Mouse (Mus musculus) intestine, embryonic 15.5 days (tissue): ENCODE data around the gene Dgat2. TPM values are rescaled to one million over a fixed set of nuclear protein-coding genes. Genes with fewer than 3 reads are reported as not detected.
A peak's percentile ranks its signal among the peaks of the same experiment; 100 is the strongest.

Experiments used
- ATAC-seq: fragments of 200-750 bp; cut with Nextera tagmentation; 2 replicates; pipeline ENCODE4 v1.8.0; 2017; ENCODE audit warnings: moderate TSS enrichment, moderate library complexity
- H3K27ac ChIP-seq: fragments of 300-500 bp; sonication (generic); 2 replicates; pipeline ENCODE4 v1.5.1; 2015; ENCODE audit warnings: mild to moderate bottlenecking, inconsistent platforms
- H3K27me3 ChIP-seq: fragments of 300-500 bp; sonication (generic); replicated peaks from 2 replicates; pipeline ENCODE4 v1.6.1; 2015; ENCODE audit warnings: inconsistent platforms
- H3K36me3 ChIP-seq: fragments of 300-500 bp; sonication (generic); 2 replicates; pipeline ENCODE4 v1.6.1; 2015; ENCODE audit warnings: inconsistent platforms
- H3K4me1 ChIP-seq: fragments of 300-500 bp; sonication (generic); replicated peaks from 2 replicates; pipeline ENCODE4 v1.6.1; 2015; ENCODE audit warnings: inconsistent platforms
- H3K4me2 ChIP-seq: fragments of 300-500 bp; sonication (generic); replicated peaks from 2 replicates; pipeline ENCODE4 v1.6.1; 2015; ENCODE audit warnings: mild to moderate bottlenecking, inconsistent platforms
- H3K4me3 ChIP-seq: fragments of 300-500 bp; sonication (generic); replicated peaks from 2 replicates; pipeline ENCODE4 v1.5.1; 2015; ENCODE audit warnings: inconsistent platforms
- H3K9ac ChIP-seq: fragments of 300-500 bp; sonication (generic); 2 replicates; pipeline ENCODE4 v1.6.1; 2015; ENCODE audit warnings: inconsistent platforms
- H3K9me3 ChIP-seq: fragments of 300-500 bp; sonication (generic); 2 replicates; pipeline ENCODE4 v1.6.1; 2016; ENCODE audit warnings: inconsistent platforms
- WGBS: fragments of 180-500 bp; shearing (Covaris S2); methylation state at CpG from one replicate; pipeline ENCODE4 v1.1.7; 2015; 5-methylcytosine and 5-hydroxymethylcytosine counted together
- polyA plus RNA-seq: library from polyadenylated mRNA; unstranded; fragments of >200 nt; fragmentation: Nextera tagmentation; extraction: Ambion mirVana; gene quantifications from 2 replicates; pipeline ENCODE4 v1.2.1, GENCODE M21; 2015

Dgat2 gene
- polyA plus RNA-seq, 1 experiment from 2014 or later, result 176 TPM

DNA sequence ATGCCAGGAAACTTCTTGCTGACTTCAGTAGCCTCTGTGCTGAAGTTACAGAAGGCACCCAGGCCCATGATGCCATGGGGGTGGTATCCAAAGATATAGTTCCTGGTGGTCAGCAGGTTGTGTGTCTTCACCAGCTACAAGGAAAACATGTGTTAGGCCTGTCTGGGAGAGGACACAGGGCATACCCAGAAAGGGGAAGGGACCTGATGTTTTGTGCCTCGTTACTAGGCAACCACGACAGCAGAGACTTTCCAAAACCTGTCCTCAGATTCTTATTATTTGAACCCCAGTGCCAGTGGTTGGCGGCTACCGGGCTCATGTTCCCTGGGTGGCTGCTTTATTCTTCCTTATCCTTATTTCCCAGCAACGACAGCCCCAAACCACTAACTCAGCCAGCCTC is 23.6 kb downstream of the Dgat2 start:
- no peaks in the 10 kb centered on the region for H3K27me3 ChIP-seq
- H3K4me1 ChIP-seq, result peaks cover 53% of the 10 kb centered on the region
- H3K36me3 ChIP-seq, result no peaks in the 10 kb centered on the region
- 81% methylated on average over 5 of the region's 5 CpGs for WGBS
- H3K9ac ChIP-seq, result no peak overlapping the region
- no peak overlapping the region for H3K4me3 ChIP-seq
- no peak for ATAC-seq
- H3K27ac ChIP-seq, result no peak overlapping the region
- H3K4me2 ChIP-seq, result no peak overlapping the region
- no peaks in the 10 kb centered on the region for H3K9me3 ChIP-seq

DNA sequence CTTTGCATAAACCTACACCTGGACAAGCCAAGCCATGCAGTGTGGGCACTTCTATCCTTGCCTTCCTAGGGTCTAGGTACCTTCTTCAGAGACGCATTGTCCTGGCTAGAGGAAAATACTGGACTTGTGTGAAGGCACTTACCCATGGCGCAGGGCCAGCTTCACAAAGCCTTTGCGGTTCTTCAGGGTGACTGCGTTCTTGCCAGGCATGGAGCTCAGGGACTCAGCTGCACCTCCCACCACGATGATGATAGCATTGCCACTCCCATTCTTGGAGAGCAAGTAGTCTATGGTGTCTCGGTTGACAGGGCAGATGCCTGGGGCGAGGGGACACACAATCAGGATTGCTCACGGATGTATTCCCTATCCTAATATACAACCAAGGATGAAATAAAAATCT is 24.5 kb downstream of the Dgat2 start:
- Histone ChIP-seq H3K27ac (no peak overlapping the region), H3K4me2 (no peak overlapping the region), H3K4me1 (peaks cover 44% of the 10 kb centered on the region), H3K27me3 (no peaks in the 10 kb centered on the region), H3K9ac (no peak overlapping the region), H3K9me3 (no peaks in the 10 kb centered on the region), H3K4me3 (no peak overlapping the region), H3K36me3 (no peaks in the 10 kb centered on the region)
- 83% methylated on average over 8 of the region's 8 CpGs for WGBS
- no peak for ATAC-seq

DNA sequence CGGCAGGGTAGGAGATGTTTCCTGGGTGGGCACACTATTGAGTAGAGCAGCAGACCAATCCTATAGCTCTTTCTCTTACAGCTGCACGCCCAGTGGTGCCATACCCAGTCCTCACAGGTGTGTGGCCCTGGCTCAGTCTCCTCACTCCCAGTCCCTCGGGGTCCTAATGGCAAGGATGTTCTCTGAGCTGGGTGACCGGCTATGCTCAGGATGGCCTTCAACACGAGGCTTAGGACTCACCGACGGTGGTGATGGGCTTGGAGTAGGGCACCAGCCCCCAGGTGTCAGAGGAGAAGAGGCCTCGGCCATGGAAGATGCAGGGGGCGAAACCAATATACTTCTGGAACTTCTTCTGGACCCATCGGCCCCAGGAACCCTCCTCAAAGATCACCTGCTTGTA is 25.8 kb downstream of the Dgat2 start:
- Histone ChIP-seq H3K4me2 (no peak overlapping the region), H3K27ac (no peak overlapping the region), H3K9ac (no peak overlapping the region), H3K4me1 (peaks cover 35% of the 10 kb centered on the region), H3K4me3 (no peak overlapping the region), H3K9me3 (no peaks in the 10 kb centered on the region), H3K27me3 (no peaks in the 10 kb centered on the region), H3K36me3 (no peaks in the 10 kb centered on the region)
- 84% methylated on average over 10 of the region's 10 CpGs for WGBS
- ATAC-seq, result no peak

DNA sequence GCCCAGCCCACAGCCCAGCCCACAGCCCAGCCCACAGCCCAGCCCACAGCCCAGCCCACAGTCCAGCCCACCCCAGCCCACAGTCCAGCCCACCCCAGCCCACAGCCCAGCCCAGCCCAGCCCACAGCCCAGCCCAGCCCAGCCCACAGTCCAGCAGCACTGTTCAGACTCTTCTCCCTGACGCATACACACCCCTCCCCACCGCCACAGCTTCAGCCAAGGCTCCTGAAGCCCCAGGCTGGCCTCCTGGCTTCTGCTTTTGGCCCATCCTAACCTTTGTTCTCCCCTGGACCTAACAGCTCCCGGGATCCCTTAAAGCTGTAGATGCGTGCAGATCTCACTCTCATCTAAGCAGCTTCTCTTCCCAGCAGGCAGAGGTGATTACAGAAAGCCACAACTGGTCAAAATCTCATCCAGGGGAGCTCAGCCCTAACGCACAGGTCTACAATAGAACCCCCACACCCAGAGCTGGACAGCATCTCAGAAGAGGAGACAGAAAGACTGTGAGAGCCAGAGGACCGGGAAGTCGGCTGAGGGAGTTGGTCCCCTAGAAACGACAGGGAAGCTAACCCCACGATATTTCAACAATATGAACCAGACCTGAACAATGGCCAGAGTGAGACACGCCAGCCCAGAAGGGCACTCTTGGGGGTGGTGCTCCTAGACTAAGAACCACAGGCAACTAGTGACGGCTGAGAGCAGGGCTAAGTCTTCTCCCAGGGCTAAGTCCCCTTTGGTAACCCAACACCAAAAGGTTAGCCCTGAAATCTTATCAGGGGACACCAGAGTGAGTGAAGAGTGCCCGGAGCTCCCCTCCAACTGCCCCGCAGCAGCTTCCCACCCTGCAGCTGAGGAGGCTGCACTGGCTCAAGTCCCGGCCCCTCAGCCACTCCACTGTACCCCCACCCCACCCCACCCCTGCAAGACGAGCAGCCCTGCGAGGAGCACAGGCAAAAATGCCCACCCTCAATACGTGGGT is 26.9 kb downstream of the Dgat2 start:
- H3K4me2 ChIP-seq, result peak overlapping the region; percentile 57
- H3K27ac ChIP-seq, result peak overlapping the region; percentile 77
- H3K4me1 ChIP-seq, result peaks cover 30% of the 10 kb centered on the region
- no peaks in the 10 kb centered on the region for H3K27me3 ChIP-seq
- H3K36me3 ChIP-seq, result no peaks in the 10 kb centered on the region
- peak overlapping the region; percentile 19; the same call in 1 of the 2 replicates for H3K4me3 ChIP-seq
- ATAC-seq, result peak; percentile 82
- 15% methylated on average over 17 of the region's 17 CpGs for WGBS
- H3K9me3 ChIP-seq, result no peaks in the 10 kb centered on the region
- peak overlapping the region; percentile 20; the same call in 1 of the 2 replicates for H3K9ac ChIP-seq

GRCm38 (mm10) chr7:99154648-99155151 is 27.8 kb downstream of the Dgat2 start:
- 55% methylated on average over 8 of the region's 8 CpGs for WGBS
- no peaks in the 10 kb centered on the region for H3K9me3 ChIP-seq
- H3K36me3 ChIP-seq, result no peaks in the 10 kb centered on the region
- no peak overlapping the region for H3K9ac ChIP-seq
- no peak overlapping the region for H3K4me2 ChIP-seq
- H3K4me1 ChIP-seq, result peaks cover 29% of the 10 kb centered on the region
- ATAC-seq, result peak; percentile 48
- H3K27me3 ChIP-seq, result no peaks in the 10 kb centered on the region
- no peak overlapping the region for H3K4me3 ChIP-seq
- no peak overlapping the region for H3K27ac ChIP-seq

- Histone ChIP-seq H3K36me3 (no peaks in the 10 kb centered on the region), H3K4me1 (peaks cover 29% of the 10 kb centered on the region)
- no peak for ATAC-seq
Observed at GRCm38 (mm10) chr7:99153686-99154202, 28.8 kb downstream of the Dgat2 start.

DNA sequence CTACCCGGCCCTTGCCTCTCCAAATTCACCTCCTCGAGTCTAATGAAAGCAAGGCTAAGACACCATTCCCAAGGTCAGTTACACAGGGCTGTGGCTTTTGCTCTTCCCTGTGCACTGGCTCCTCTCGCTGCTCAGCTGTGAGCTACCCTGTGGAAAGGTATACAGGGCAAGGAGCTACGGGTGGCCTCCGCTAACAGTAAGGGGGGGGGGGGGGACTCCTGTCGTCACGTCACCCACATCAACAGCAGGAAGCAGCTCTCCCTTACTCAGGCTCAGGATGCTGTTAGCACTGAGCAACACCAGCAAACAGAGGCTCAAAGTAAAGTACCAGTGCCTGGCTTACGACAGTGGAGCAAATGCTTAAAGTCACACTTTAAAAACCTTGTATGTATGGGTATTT is 29.8 kb downstream of the Dgat2 start:
- no peak overlapping the region for H3K4me2 ChIP-seq
- no peaks in the 10 kb centered on the region for H3K36me3 ChIP-seq
- H3K27me3 ChIP-seq, result no peaks in the 10 kb centered on the region
- H3K9me3 ChIP-seq, result no peaks in the 10 kb centered on the region
- H3K9ac ChIP-seq, result no peak overlapping the region
- WGBS, result 83% methylated on average over 8 of the region's 8 CpGs
- no peak for ATAC-seq
- no peak overlapping the region for H3K4me3 ChIP-seq
- peaks cover 25% of the 10 kb centered on the region for H3K4me1 ChIP-seq
- H3K27ac ChIP-seq, result no peak overlapping the region

More at GRCm38 (mm10) chr7:99153686-99154202, 28.8 kb downstream of the Dgat2 start:
- WGBS, result 88% methylated on average over 11 of the region's 11 CpGs
- no peak overlapping the region for H3K4me3 ChIP-seq
- H3K27ac ChIP-seq, result no peak overlapping the region
- no peaks in the 10 kb centered on the region for H3K9me3 ChIP-seq
- no peaks in the 10 kb centered on the region for H3K27me3 ChIP-seq
- no peak overlapping the region for H3K4me2 ChIP-seq
- H3K9ac ChIP-seq, result no peak overlapping the region

DNA sequence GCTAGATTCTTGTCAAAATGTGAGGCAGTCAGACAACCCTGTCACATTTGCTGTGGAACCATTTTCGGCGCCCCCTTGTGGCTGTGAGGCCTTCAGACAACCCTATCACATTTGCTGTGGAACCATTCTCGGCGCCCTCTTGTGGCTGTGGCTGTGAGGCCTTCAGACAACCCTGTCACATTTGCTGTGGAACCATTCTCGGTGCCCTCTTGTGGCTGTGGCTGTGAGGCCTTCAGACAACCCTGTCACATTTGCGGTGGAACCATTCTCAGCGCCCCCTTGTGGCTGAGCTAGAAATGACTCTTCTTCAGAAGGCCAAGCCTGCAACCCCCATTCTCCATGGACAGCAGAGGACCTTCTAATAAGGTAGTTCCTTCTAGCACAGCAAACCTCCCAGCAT is 31.2 kb downstream of the Dgat2 start:
- Histone ChIP-seq H3K9me3 (no peaks in the 10 kb centered on the region), H3K4me3 (no peak overlapping the region), H3K27ac (no peak overlapping the region), H3K4me2 (no peak overlapping the region), H3K36me3 (no peaks in the 10 kb centered on the region), H3K4me1 (peaks cover 15% of the 10 kb centered on the region), H3K27me3 (no peaks in the 10 kb centered on the region), H3K9ac (no peak overlapping the region)
- ATAC-seq, result peak; percentile 68
- 11% methylated on average over 7 of the region's 7 CpGs for WGBS

DNA sequence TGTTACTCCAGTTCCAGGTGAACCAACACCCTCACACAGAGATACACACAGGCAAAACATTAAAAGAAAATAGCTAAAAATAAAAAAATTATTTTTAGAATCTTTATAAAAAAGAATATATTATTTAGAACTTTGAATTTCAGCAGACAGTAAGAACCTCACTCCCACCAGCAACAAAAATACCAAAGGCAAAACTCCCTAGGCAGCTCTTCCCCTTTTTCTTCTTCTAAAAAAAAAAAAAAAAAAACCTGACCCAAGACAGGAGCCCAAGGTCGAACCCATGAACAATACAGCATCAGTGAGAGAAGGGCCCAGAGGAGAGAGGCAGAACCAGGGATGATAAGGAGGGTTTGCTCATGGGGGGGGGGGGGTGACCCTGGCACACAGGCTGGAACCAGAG is 33.5 kb downstream of the Dgat2 start:
- H3K9me3 ChIP-seq, result no peaks in the 10 kb centered on the region
- no peak overlapping the region for H3K9ac ChIP-seq
- H3K36me3 ChIP-seq, result no peaks in the 10 kb centered on the region
- H3K4me1 ChIP-seq, result 0 out of 2 replicates have a peak, but pooled peaks cover 4% of the 10 kb centered on the region
- no peak overlapping the region for H3K4me3 ChIP-seq
- ATAC-seq, result no peak
- 69% methylated on average over 1 of the region's 1 CpGs for WGBS
- H3K27ac ChIP-seq, result no peak overlapping the region
- H3K4me2 ChIP-seq, result no peak overlapping the region
- no peaks in the 10 kb centered on the region for H3K27me3 ChIP-seq

DNA sequence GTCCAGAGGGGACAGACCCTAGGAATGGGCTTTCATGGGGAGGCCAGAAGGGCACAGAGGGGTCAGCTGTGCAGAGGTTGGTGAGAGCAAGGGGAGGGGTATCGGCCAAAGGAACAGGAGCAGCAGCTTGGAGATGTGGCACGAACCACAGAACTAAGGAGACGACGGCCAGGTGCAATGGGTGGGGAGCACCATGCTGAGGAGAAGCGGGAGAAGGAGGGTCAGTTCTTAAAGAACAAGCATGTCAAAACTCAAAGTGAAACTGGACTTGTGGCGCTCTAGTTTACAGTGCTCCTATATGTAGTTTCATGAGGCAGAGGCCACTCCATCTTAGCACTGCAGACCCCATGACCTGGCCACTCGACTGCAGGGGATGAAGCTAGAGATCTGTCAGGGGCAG is 35.0 kb downstream of the Dgat2 start:
- WGBS, result 88% methylated on average over 7 of the region's 7 CpGs
- ATAC-seq, result no peak
- Histone ChIP-seq H3K9ac (no peak overlapping the region), H3K27me3 (no peaks in the 10 kb centered on the region), H3K27ac (no peak overlapping the region), H3K4me2 (no peak overlapping the region), H3K36me3 (no peaks in the 10 kb centered on the region), H3K4me1 (0 out of 2 replicates have a peak, but pooled peaks cover 4% of the 10 kb centered on the region), H3K4me3 (no peak overlapping the region), H3K9me3 (no peaks in the 10 kb centered on the region)

- Histone ChIP-seq H3K4me1 (peaks cover 6% of the 10 kb centered on the region; the same call in 1 of the 2 replicates), H3K9ac (no peak overlapping the region), H3K27ac (no peak overlapping the region), H3K27me3 (no peaks in the 10 kb centered on the region), H3K36me3 (no peaks in the 10 kb centered on the region), H3K4me2 (no peak overlapping the region), H3K4me3 (no peak overlapping the region), H3K9me3 (no peaks in the 10 kb centered on the region)
- no peak for ATAC-seq
- 46% methylated on average over 7 of the region's 7 CpGs for WGBS
Observed at GRCm38 (mm10) chr7:99146906-99147305, 35.6 kb downstream of the Dgat2 start.

- 53% methylated on average over 7 of the region's 7 CpGs for WGBS
- no peak overlapping the region for H3K9ac ChIP-seq
- no peak for ATAC-seq
Observed at GRCm38 (mm10) chr7:99146011-99146410, 36.5 kb downstream of the Dgat2 start.

More at GRCm38 (mm10) chr7:99146011-99146410, 36.5 kb downstream of the Dgat2 start:
- Histone ChIP-seq H3K36me3 (no peaks in the 10 kb centered on the region), H3K4me3 (no peak overlapping the region), H3K27me3 (no peaks in the 10 kb centered on the region), H3K9me3 (no peaks in the 10 kb centered on the region), H3K4me1 (peaks cover 9% of the 10 kb centered on the region; the same call in 1 of the 2 replicates), H3K4me2 (no peak overlapping the region), H3K27ac (no peak overlapping the region)
